Mouse (Mus musculus) myocyte (in vitro differentiated cells): ENCODE measurements around the gene Rbms1.

Experiments used
- CEBPB ChIP-seq: IDR thresholded peaks from 2 replicates; pipeline ENCODE4 v1.6.1; 2011; ENCODE audit warnings: mild to moderate bottlenecking, moderate library complexity; ENCODE audit not compliant: poor library complexity, insufficient read depth, severe bottlenecking
- E2F4 ChIP-seq: IDR thresholded peaks from one replicate; pipeline ENCODE4 v1.6.1; 2011; ENCODE audit warnings: mild to moderate bottlenecking, control low read depth, moderate library complexity; ENCODE audit not compliant: insufficient read depth
- MAX ChIP-seq: IDR thresholded peaks from one replicate; pipeline ENCODE4 v1.6.1; 2011; ENCODE audit warnings: low read depth, mild to moderate bottlenecking, control low read depth
- MYOG ChIP-seq, 3 experiments: IDR thresholded peaks; one replicate each; pipeline ENCODE4 v1.6.1; 2011; ENCODE audit warnings: control low read depth in 2 of 3, low read depth in 2 of 3, mild to moderate bottlenecking in 2 of 3; ENCODE audit not compliant: insufficient read length in 2 of 3, control insufficient read depth in 1 of 3, insufficient read depth in 1 of 3
- POLR2A ChIP-seq: IDR thresholded peaks from one replicate; pipeline ENCODE4 v1.6.1; 2011; ENCODE audit warnings: low read depth, mild to moderate bottlenecking, control low read depth, moderate library complexity; ENCODE audit not compliant: insufficient read length
- POLR2AphosphoS2 ChIP-seq: IDR thresholded peaks from one replicate; pipeline ENCODE4 v1.6.1; 2011; ENCODE audit warnings: low read depth, control low read depth; ENCODE audit not compliant: insufficient read length
- TCF12 ChIP-seq: IDR thresholded peaks from one replicate; pipeline ENCODE4 v1.6.1; 2011; ENCODE audit warnings: mild to moderate bottlenecking, control low read depth; ENCODE audit not compliant: poor library complexity, insufficient read depth, severe bottlenecking
- TCF3 ChIP-seq: IDR thresholded peaks from one replicate; pipeline ENCODE4 v1.6.1; 2011; ENCODE audit warnings: low read depth, control low read depth; ENCODE audit not compliant: insufficient read length
- USF1 ChIP-seq: IDR thresholded peaks from one replicate; pipeline ENCODE4 v1.6.1; 2011; ENCODE audit warnings: low read depth, mild to moderate bottlenecking, control low read depth, moderate library complexity

- no peak for TF ChIP-seq POLR2A
- no peak for TF ChIP-seq TCF3
- no peak for TF ChIP-seq USF1
- TF ChIP-seq CEBPB, result no peak
- no peak for TF ChIP-seq MAX
- no peak for TF ChIP-seq TCF12
- TF ChIP-seq E2F4, result no peak
- no peak for TF ChIP-seq MYOG (IDR thresholded peaks at IDR 0.05; ENCODE audit: control insufficient read depth in 1 of 3, insufficient read depth in 1 of 3, insufficient read length in 2 of 3, low read depth in 2 of 3)
- no peak for TF ChIP-seq POLR2AphosphoS2
Observed at GRCm38 (mm10) chr2:60803377-60803776, 159.6 kb downstream of the Rbms1 start.
